Mouse (Mus musculus): ENCODE data around the gene Trim42.

DNA sequence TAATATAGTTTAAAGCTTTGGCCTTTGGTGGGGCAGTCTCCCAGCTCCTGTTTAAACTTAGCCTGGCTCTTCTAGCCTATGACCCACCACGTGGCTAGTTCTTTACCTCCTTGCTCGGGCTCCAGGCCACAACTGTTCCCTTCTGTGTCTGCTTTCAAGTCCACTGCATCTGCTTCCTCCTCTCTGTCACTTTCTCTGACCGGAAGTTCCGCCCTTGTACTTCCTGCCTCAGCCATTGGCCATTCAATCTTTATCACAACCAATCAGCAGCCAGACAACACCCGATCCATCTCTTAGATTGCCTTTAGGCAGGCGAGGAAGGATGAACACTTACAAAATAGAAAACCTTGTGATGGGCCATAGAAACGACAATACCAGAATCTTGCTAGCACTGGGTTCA lies 58.1 kb downstream of the Trim42 start:
- TF ChIP-seq CTCF (IDR thresholded peaks at IDR 0.05; ENCODE audit: borderline replicate concordance, insufficient read depth, low read length) (no peak), POLR2A (IDR thresholded peaks at IDR 0.05; ENCODE audit: low read depth, low read length) (no peak)
